Mouse (Mus musculus): Measurements from ENCODE around the gene Myo1g. TPM values are rescaled to one million over a fixed set of nuclear protein-coding genes. Genes with fewer than 3 reads are reported as not detected.

Myo1g gene
- under 1 TPM; 0.59 to 0.91 TPM for total RNA-seq (2021)
- long read RNA-seq, experiment 1: 0 reads
- long read RNA-seq, experiment 2, partial matches to known transcripts: 0 of 1 reads
- long read RNA-seq, experiment 2, other reads (novel, unspliced or antisense): 0 of 1 reads

GRCm38 (mm10) chr11:6520507-6521173 is at the start of gene Myo1g:
Gene Myo1g, minus strand, starts transcription at chr11:6520965.
- no peak within 1 kb of the TSS for H3K27ac ChIP-seq
- no peak for DNase-seq (ENCODE audit: low spot score in 2 of 2)
- no peak within 1 kb of the TSS for H3K4me3 ChIP-seq
- TF ChIP-seq CTCF (conservative IDR thresholded peaks at IDR 0.05): no peak

DNA sequence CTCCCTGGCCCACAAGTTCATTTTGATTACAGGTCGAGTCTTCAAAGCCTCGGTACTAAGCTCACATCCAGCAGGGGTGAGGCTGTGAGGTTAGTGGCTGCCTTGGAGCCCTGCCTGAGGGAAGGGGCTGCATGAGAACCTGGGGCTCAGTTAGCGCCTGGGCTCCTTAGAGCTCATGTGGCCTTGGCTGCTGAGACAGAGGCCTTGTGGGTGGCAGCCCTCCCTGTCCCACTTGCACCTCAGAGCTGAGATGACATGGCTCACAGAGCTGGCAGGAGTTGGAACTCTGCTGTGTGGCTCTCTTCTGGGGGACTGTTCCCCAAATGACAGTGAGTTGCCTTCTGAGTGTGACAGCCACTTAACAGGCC is 48.6 kb upstream of the Myo1g start:
- Histone ChIP-seq H3K4me3 (no peak overlapping the region), H3K27ac (peak overlapping the region; percentile 84)
- TF ChIP-seq CTCF (conservative IDR thresholded peaks at IDR 0.05): no peak
- no peak for DNase-seq (ENCODE audit: low spot score in 2 of 2)

DNA sequence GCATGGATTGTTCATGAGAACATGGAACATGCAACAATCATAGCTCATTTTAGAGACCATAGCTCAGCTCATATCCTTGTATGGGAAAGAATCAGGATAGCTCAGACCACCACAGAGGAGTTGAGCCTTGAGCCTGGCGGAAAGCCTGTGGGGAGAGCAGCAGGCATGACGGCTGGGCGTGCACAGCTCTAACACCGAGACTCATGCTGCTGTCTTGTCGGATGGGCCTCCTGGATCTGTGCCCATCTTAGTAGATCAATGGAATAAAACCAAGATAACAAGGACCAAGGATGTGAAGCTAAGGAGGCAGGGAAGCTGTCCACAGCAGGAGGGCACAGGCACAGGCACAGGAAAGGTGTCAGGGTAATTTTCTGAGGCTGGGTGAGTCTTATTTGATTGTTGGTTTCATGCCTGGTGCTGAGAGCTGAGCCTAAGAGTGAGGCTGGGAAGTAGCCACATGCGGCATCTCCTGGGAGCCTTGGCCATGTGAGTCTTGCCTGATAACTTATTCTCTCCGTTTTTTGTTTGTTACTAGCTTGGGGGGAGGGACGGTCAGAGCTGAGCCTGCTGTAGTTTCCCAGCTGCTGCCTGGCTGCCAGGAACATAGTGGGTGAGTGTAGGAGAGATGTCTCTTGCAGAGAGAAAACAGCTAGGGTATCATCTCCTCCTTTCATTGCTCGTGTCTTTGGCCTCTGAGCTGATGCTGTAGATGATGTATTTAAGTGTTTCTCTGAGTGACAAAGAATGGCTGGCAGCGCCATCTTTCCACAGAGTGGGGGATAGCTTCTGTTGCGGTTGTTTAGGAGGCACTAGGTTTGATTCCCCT is 48.0 kb upstream of the Myo1g start:
- H3K27ac ChIP-seq: peak overlapping the region; percentile 84
- peak; percentile 70 for TF ChIP-seq CTCF (conservative IDR thresholded peaks at IDR 0.05)
- H3K4me3 ChIP-seq: peak overlapping the region; percentile 11; the same call in 1 of the 2 replicates
- DNase-seq (ENCODE audit: low spot score in 2 of 2): peak; percentile 59 to 66

DNA sequence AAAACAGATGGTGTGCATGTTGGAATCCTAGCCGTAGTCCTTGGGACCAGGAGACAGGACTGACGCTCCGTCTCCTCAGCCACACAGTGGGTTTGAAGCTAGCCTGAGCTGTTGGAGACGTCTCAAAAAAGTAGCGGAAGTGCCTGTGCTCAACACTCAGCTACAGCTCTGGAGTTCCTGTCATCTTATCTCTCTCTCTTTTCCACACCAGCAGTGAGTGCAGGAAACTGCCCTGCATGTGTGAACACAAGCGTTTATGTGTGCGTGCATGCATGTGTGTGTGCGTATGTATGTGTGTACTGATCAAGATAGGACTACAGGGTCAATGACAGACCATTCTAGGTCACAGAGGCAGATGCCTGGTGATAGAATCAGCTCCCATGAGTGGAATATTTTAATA is 47.2 kb upstream of the Myo1g start:
- no peak for TF ChIP-seq CTCF (conservative IDR thresholded peaks at IDR 0.05)
- DNase-seq (ENCODE audit: low spot score in 2 of 2): no peak
- no peak overlapping the region for H3K4me3 ChIP-seq
- H3K27ac ChIP-seq: peak overlapping the region; percentile 84

- no peak for DNase-seq (ENCODE audit: low spot score in 2 of 2)
- H3K4me3 ChIP-seq: no peak overlapping the region
- no peak overlapping the region for H3K27ac ChIP-seq
- TF ChIP-seq CTCF (conservative IDR thresholded peaks at IDR 0.05): no peak
Observed at GRCm38 (mm10) chr11:6566496-6566895, 45.7 kb upstream of the Myo1g start.

DNA sequence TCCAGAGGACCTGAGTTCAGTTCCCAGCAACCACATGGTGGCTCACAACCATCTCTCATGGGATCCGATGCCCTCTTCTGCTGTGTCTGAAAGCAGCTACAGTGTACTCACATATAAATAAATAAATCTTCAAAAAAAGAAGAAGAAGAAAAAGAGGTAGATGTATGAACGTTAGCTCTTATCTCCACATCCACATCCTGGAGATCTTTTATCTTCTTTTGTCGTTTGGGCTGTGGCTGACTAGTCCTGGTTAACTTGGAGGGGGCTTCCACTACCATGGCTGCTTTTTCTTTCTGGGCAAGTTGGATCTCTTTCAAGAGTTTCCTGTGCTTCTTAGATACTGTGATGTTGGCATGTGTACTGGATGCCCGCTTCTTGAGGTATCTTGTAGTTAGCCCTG is 42.4 kb upstream of the Myo1g start:
- no peak for DNase-seq (ENCODE audit: low spot score in 2 of 2)
- TF ChIP-seq CTCF (conservative IDR thresholded peaks at IDR 0.05): no peak

DNA sequence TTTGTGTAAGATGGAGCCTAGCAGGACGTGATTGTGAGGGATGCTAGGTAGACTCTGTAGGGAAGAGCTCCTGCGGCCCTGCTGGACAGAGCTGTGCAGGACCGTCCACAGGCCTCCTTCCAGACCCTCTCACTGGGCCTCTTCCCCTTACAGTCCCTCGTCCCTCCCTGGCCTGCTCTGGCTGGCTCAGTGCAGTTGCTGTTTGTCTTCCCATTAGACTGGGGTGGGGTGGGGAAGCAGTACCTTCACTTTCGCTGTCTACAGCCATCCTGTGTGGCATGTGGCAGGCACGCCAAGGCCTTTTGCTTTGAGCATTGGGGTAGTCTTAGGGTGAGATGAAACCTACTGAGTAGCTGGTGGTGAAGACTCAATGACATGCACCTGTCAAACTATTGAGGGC is 41.6 kb upstream of the Myo1g start:
- TF ChIP-seq CTCF (conservative IDR thresholded peaks at IDR 0.05): no peak
- H3K4me3 ChIP-seq: no peak overlapping the region

More for the DNA sequence above, 42.4 kb upstream of the Myo1g start:
- H3K27ac ChIP-seq: no peak overlapping the region
- H3K4me3 ChIP-seq: no peak overlapping the region

DNA sequence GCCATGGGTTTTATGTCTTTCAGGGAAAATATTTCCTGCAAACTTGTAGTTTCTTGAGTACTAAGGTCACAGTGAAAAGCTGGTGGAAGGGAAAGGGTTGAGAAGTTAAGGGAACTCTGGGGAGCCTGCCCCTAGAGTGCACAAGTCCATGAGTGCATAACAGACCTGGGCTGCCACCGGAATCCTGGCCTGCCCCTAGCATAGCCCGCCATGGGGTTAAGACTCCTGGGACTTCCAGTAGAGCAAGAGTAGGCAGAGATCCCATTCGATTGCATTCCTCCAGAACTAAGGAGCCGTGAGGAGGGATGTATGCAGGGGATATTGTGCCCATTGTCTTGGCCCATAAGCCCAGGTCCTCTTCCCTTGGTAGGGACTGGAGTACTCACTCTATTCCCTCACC is 40.7 kb upstream of the Myo1g start:
- H3K27ac ChIP-seq: peak overlapping the region; percentile 51; the same call in 1 of the 2 replicates
- no peak for TF ChIP-seq CTCF (conservative IDR thresholded peaks at IDR 0.05)
- H3K4me3 ChIP-seq: no peak overlapping the region
- DNase-seq (ENCODE audit: low spot score in 2 of 2): no peak

More for the DNA sequence above, 41.6 kb upstream of the Myo1g start:
- DNase-seq (ENCODE audit: low spot score in 2 of 2): no peak
- no peak overlapping the region for H3K27ac ChIP-seq

GRCm38 (mm10) chr11:6560655-6561360 is 40.0 kb upstream of the Myo1g start:
- DNase-seq (ENCODE audit: low spot score in 2 of 2): no peak
- Histone ChIP-seq H3K27ac (peak overlapping the region; percentile 51), H3K4me3 (no peak overlapping the region)
- TF ChIP-seq CTCF (conservative IDR thresholded peaks at IDR 0.05): no peak

- Histone ChIP-seq H3K4me3 (no peak overlapping the region), H3K27ac (no peak overlapping the region)
- DNase-seq (ENCODE audit: low spot score in 2 of 2): no peak
- no peak for TF ChIP-seq CTCF (conservative IDR thresholded peaks at IDR 0.05)
Observed at GRCm38 (mm10) chr11:6559996-6560395, 39.2 kb upstream of the Myo1g start.

GRCm38 (mm10) chr11:6558234-6558633 is 37.5 kb upstream of the Myo1g start:
- no peak overlapping the region for H3K27ac ChIP-seq
- DNase-seq (ENCODE audit: low spot score in 2 of 2): no peak
- TF ChIP-seq CTCF (conservative IDR thresholded peaks at IDR 0.05): peak; percentile 12; the same call in 1 of the 2 replicates
- H3K4me3 ChIP-seq: no peak overlapping the region

DNA sequence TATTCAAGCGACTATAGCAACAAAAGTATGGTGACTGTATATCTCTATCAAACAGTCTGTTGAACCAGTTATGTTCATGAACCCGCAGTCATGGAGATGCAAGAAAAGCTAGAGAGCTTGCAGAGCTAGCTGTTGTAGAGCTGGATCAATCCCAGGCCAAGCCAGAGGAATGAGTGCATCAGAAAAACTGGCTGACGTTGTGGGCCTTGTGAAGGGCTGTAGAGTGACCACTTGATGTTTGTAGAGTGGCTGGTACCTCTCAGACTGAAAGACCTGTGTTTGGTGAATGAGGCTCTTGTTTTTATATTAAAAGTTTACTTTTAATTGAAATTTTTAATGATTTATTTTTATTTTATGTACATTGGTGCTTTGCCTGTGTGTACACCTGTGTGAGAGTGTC is 29.4 kb upstream of the Myo1g start:
- Histone ChIP-seq H3K27ac (no peak overlapping the region), H3K4me3 (no peak overlapping the region)
- no peak for TF ChIP-seq CTCF (conservative IDR thresholded peaks at IDR 0.05)
- no peak for DNase-seq (ENCODE audit: low spot score in 2 of 2)

DNA sequence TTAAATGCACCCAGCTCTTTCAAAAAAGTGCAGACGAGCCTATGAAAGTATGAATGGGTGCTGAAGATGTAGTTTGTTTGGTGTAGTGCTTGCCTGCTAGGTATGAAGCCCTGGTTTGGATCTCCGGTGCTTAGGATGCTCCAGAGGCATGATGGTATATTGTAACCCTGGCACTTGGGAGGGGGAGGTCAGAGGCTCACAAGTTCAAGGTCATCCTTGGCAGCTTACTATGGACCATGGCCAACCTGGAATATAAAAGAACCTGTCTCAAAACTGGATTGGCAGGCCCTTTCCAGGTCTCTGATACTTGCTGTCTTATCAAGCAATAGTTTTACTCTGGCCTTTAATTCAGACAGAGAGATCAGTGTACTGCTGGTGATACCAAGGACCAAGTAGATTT is 29.0 kb upstream of the Myo1g start:
- no peak for DNase-seq (ENCODE audit: low spot score in 2 of 2)
- no peak overlapping the region for H3K27ac ChIP-seq
- no peak overlapping the region for H3K4me3 ChIP-seq
- no peak for TF ChIP-seq CTCF (conservative IDR thresholded peaks at IDR 0.05)

All from layer of hippocampus, adult 2 months (tissue).